Mouse (Mus musculus) C2C12 (cell line): ENCODE results near the gene Ttc12.

ENCODE experiments used
- MAX ChIP-seq: IDR thresholded peaks from one replicate; pipeline ENCODE4 v1.6.1; 2011; ENCODE audit warnings: mild to moderate bottlenecking, control low read depth
- MYOD1 ChIP-seq: IDR thresholded peaks from one replicate; pipeline ENCODE4 v1.6.1; 2011; ENCODE audit warnings: low read depth; ENCODE audit not compliant: control insufficient read depth, insufficient read length

- TF ChIP-seq MYOD1, result no peak
- TF ChIP-seq MAX, result no peak
Measured at GRCm38 (mm10) chr9:49530739-49531138, 44.7 kb upstream of the Ttc12 start.
